Mouse (Mus musculus) A20 (cell line): ENCODE results near the gene Ptpn3.
A peak's percentile ranks its signal among the peaks of the same experiment; 100 is the strongest.
"Not testable (repeated sequence)": the region's sequence is repeated elsewhere in the genome, so short reads cannot be mapped to it uniquely, and the experiment has no call there.

Source experiments
- DNase-seq: peaks from one replicate; pipeline ENCODE4 v3.0.0-alpha.2; 2011; ENCODE audit warnings: low read depth, low spot score

Gene Ptpn3

GRCm38 (mm10) chr4:57299701-57300468, 1.8 kb downstream of the Ptpn3 start:
- DNase-seq = no peak

- DNase-seq = no peak
Observed at GRCm38 (mm10) chr4:57299308-57299700, 2.3 kb downstream of the Ptpn3 start.

GRCm38 (mm10) chr4:57298181-57298580, 3.5 kb downstream of the Ptpn3 start:
- DNase-seq = no peak

- DNase-seq = no peak
Observed at GRCm38 (mm10) chr4:57294971-57295656, 6.5 kb downstream of the Ptpn3 start.

GRCm38 (mm10) chr4:57292670-57293069, 9.0 kb downstream of the Ptpn3 start:
- no peak for DNase-seq

GRCm38 (mm10) chr4:57290049-57290448, 11.6 kb downstream of the Ptpn3 start:
- DNase-seq = no peak

GRCm38 (mm10) chr4:57287808-57288207, 13.8 kb downstream of the Ptpn3 start:
- DNase-seq = no peak

GRCm38 (mm10) chr4:57285251-57285650, 16.4 kb downstream of the Ptpn3 start:
- DNase-seq = no peak

GRCm38 (mm10) chr4:57283189-57283588, 18.4 kb downstream of the Ptpn3 start:
- DNase-seq = no peak

- DNase-seq = no peak
Observed at GRCm38 (mm10) chr4:57282630-57283029, 19.0 kb downstream of the Ptpn3 start.

GRCm38 (mm10) chr4:57282179-57282578, 19.5 kb downstream of the Ptpn3 start:
- DNase-seq = no peak

- no peak for DNase-seq
Observed at GRCm38 (mm10) chr4:57280888-57281287, 20.7 kb downstream of the Ptpn3 start.

- no peak for DNase-seq
Observed at GRCm38 (mm10) chr4:57279229-57279628, 22.4 kb downstream of the Ptpn3 start.

GRCm38 (mm10) chr4:57278812-57279211, 22.8 kb downstream of the Ptpn3 start:
- no peak for DNase-seq

GRCm38 (mm10) chr4:57277671-57278070, 24.0 kb downstream of the Ptpn3 start:
- no peak for DNase-seq

- peak; percentile 67 for DNase-seq
Observed at GRCm38 (mm10) chr4:57275116-57275743, 26.4 kb downstream of the Ptpn3 start.

GRCm38 (mm10) chr4:57273532-57274502, 27.8 kb downstream of the Ptpn3 start:
- no peak for DNase-seq

GRCm38 (mm10) chr4:57270991-57271390, 30.6 kb downstream of the Ptpn3 start:
- DNase-seq = peak; percentile 51

GRCm38 (mm10) chr4:57270489-57270888, 31.1 kb downstream of the Ptpn3 start:
- DNase-seq = not testable (repeated sequence)

GRCm38 (mm10) chr4:57269344-57269743, 32.3 kb downstream of the Ptpn3 start:
- no peak for DNase-seq

- DNase-seq = no peak
Observed at GRCm38 (mm10) chr4:57268330-57268729, 33.3 kb downstream of the Ptpn3 start.
